Mouse (Mus musculus) spleen, postnatal 4 days (tissue): ENCODE results near the gene Dgke.
"Not testable (repeated sequence)": the region's sequence is repeated elsewhere in the genome, so short reads cannot be mapped to it uniquely, and the experiment has no call there.

Experiments used
- DNase-seq, 2 experiments: peaks; one replicate each; pipeline ENCODE4 v3.0.0; 2022; ENCODE audit warnings: low spot score in 2 of 2

The Dgke gene

GRCm38 (mm10) chr11:89074783-89075413 lies 8.2 kb upstream of the Dgke start:
- DNase-seq: no peak

GRCm38 (mm10) chr11:89073541-89073940 lies 6.9 kb upstream of the Dgke start, which contains the start of gene Gm525:
TSS of gene Gm525 (plus strand) at chr11:89073841.
- DNase-seq: no peak

GRCm38 (mm10) chr11:89071522-89071921 lies 4.9 kb upstream of the Dgke start:
- DNase-seq: no peak

GRCm38 (mm10) chr11:89069303-89069702 lies 2.7 kb upstream of the Dgke start:
- peak; percentile 70 to 88 for DNase-seq

- no peak for DNase-seq
Measured at GRCm38 (mm10) chr11:89068649-89069048, 2.0 kb upstream of the Dgke start.

- no peak for DNase-seq
Measured at GRCm38 (mm10) chr11:89067871-89068490, 1.3 kb upstream of the Dgke start.

GRCm38 (mm10) chr11:89067301-89067822 lies 712 bp upstream of the Dgke start:
- no peak for DNase-seq

- no peak for DNase-seq
Measured at GRCm38 (mm10) chr11:89066126-89066525, 524 bp downstream of the Dgke start.

GRCm38 (mm10) chr11:89065297-89065696 lies 1.4 kb downstream of the Dgke start:
- DNase-seq: peak; percentile 60 to 79

- no peak for DNase-seq
Measured at GRCm38 (mm10) chr11:89064312-89064711, 2.3 kb downstream of the Dgke start.

- no peak for DNase-seq
Measured at GRCm38 (mm10) chr11:89061362-89061761, 5.3 kb downstream of the Dgke start.

GRCm38 (mm10) chr11:89060423-89061089 lies 6.1 kb downstream of the Dgke start:
- DNase-seq: peak; percentile 90 to 93

- DNase-seq: peak in 1 of 2 experiments; percentile 26
Measured at GRCm38 (mm10) chr11:89059919-89060422, 6.7 kb downstream of the Dgke start.

GRCm38 (mm10) chr11:89058515-89059270 lies 8.0 kb downstream of the Dgke start:
- DNase-seq: no peak

GRCm38 (mm10) chr11:89055931-89056690 lies 10.5 kb downstream of the Dgke start:
- no peak for DNase-seq

- no peak for DNase-seq
Measured at GRCm38 (mm10) chr11:89051767-89052166, 14.9 kb downstream of the Dgke start.

GRCm38 (mm10) chr11:89046021-89046420 lies 20.6 kb downstream of the Dgke start:
- no peak for DNase-seq

- DNase-seq: not testable (repeated sequence)
Measured at GRCm38 (mm10) chr11:89045501-89045900, 21.1 kb downstream of the Dgke start.

- DNase-seq: no peak
Measured at GRCm38 (mm10) chr11:89043046-89043445, 23.6 kb downstream of the Dgke start.

- DNase-seq: not testable (repeated sequence)
Measured at GRCm38 (mm10) chr11:89041073-89041472, 25.6 kb downstream of the Dgke start.

- peak; percentile 72 to 87 for DNase-seq
Measured at GRCm38 (mm10) chr11:89039325-89039724, 27.3 kb downstream of the Dgke start.
